Mouse (Mus musculus): ENCODE results near the gene Rin3. TPM values are rescaled to one million over a fixed set of nuclear protein-coding genes. Genes with fewer than 3 reads are reported as not detected.

Rin3 gene
- total and polyA plus RNA-seq, 3 experiments, result 17.5 to 38.9 TPM; not detected in 1

- Histone ChIP-seq H3K9ac (ENCODE audit: control insufficient read depth, low read depth, low read length, poor library complexity, severe bottlenecking) (no peak overlapping the region), H3K27me3 (ENCODE audit: control insufficient read depth in 1 of 2, insufficient read depth in 2 of 2, low read length in 2 of 2) (no peaks in the 10 kb centered on the region), H3K4me1 (ENCODE audit: control insufficient read depth in 1 of 2, insufficient read depth in 2 of 2, low read length in 2 of 2) (no peaks in the 10 kb centered on the region; a peak in 1 of 4 replicates), H3K79me2 (ENCODE audit: control insufficient read depth, insufficient read depth, low read length, poor library complexity) (no peaks in the 10 kb centered on the region), H3K36me3 (ENCODE audit: control insufficient read depth in 1 of 2, insufficient read depth in 2 of 2, low read length in 2 of 2) (no peaks in the 10 kb centered on the region), H3K9me3 (replicated peaks; ENCODE audit: insufficient read depth, low read length) (no peaks in the 10 kb centered on the region), H3K4me3 (ENCODE audit: control insufficient read depth in 1 of 2, insufficient read depth in 1 of 2, low read depth in 2 of 2, low read length in 2 of 2) (no peak overlapping the region), H3K27ac (ENCODE audit: control insufficient read depth, low read depth, low read length) (no peak overlapping the region)
- no peak for DNase-seq (ENCODE audit: low read depth, low spot score)
- TF ChIP-seq NELFE (IDR thresholded peaks at IDR 0.05; ENCODE audit: low read depth, low read length) (no peak), TBP (IDR thresholded peaks at IDR 0.05; ENCODE audit: low read depth, low read length) (no peak), ZNF384 (IDR thresholded peaks at IDR 0.05; ENCODE audit: low read depth, low read length) (no peak), SMC3 (IDR thresholded peaks at IDR 0.05; ENCODE audit: low read depth, low read length) (no peak), TCF12 (IDR thresholded peaks at IDR 0.05; ENCODE audit: low read depth, low read length) (no peak), MYB (IDR thresholded peaks at IDR 0.05; ENCODE audit: low read depth, low read length) (no peak), GABPA (IDR thresholded peaks at IDR 0.05; ENCODE audit: low read depth, low read length) (no peak), ZMIZ1 (IDR thresholded peaks at IDR 0.05; ENCODE audit: low read depth, low read length) (no peak), ZC3H11A (IDR thresholded peaks at IDR 0.05; ENCODE audit: low read depth, low read length) (no peak), CHD1 (IDR thresholded peaks at IDR 0.05; ENCODE audit: low read depth, low read length) (no peak), POLR2AphosphoS5 (IDR thresholded peaks at IDR 0.05; ENCODE audit: borderline replicate concordance, low read depth, low read length) (no peak), MAZ (IDR thresholded peaks at IDR 0.05; ENCODE audit: low read depth, low read length) (no peak), ELF1 (IDR thresholded peaks at IDR 0.05; ENCODE audit: low read depth, low read length) (no peak), SIN3A (IDR thresholded peaks at IDR 0.05; ENCODE audit: low read length) (no peak), USF1 (IDR thresholded peaks at IDR 0.05; ENCODE audit: low read depth, low read length) (no peak), BHLHE40 (IDR thresholded peaks at IDR 0.05; ENCODE audit: borderline replicate concordance, low read depth, low read length) (no peak), CTCF (IDR thresholded peaks at IDR 0.05 in 2 of 3, conservative IDR thresholded peaks at IDR 0.05 in 1 of 3; ENCODE audit: control insufficient read depth in 1 of 3, insufficient read depth in 1 of 3, low read depth in 2 of 3, low read length in 3 of 3, poor library complexity in 1 of 3, severe bottlenecking in 1 of 3) (no peak), RCOR1 (IDR thresholded peaks at IDR 0.05; ENCODE audit: low read depth, low read length) (no peak), JUND (IDR thresholded peaks at IDR 0.05; ENCODE audit: low read depth, low read length) (no peak), USF2 (IDR thresholded peaks at IDR 0.05; ENCODE audit: borderline replicate concordance in 1 of 2, insufficient read depth in 1 of 2, low read depth in 1 of 2, low read length in 2 of 2) (no peak)
Observed at GRCm38 (mm10) chr12:102342147-102342546, 59.3 kb downstream of the Rin3 start.

DNA sequence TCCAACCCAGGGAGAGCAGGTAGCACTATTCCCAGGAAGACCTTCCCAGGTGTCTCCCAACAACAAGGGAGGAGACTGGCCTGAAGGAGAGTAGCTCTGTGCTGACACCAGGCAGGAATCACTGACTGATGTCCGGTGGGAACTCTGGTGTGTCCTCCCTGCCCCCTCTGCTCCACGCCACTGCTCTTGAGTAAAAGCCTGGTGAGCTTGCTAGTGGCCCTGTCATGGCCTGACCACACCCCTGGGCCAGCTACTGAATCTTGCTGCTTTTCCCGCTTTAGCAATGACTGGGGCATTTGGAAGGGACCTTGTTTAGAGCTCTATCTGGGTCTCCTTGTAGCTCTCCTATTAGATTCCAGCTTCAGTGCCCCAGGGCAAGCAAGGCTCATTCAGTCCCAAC is 59.8 kb downstream of the Rin3 start:
- Histone ChIP-seq H3K4me1 (ENCODE audit: control insufficient read depth in 1 of 2, insufficient read depth in 2 of 2, low read length in 2 of 2) (no peaks in the 10 kb centered on the region; a peak in 1 of 4 replicates), H3K79me2 (ENCODE audit: control insufficient read depth, insufficient read depth, low read length, poor library complexity) (no peaks in the 10 kb centered on the region), H3K4me3 (ENCODE audit: control insufficient read depth in 1 of 2, insufficient read depth in 1 of 2, low read depth in 2 of 2, low read length in 2 of 2) (no peak overlapping the region), H3K9me3 (replicated peaks; ENCODE audit: insufficient read depth, low read length) (no peaks in the 10 kb centered on the region), H3K36me3 (ENCODE audit: control insufficient read depth in 1 of 2, insufficient read depth in 2 of 2, low read length in 2 of 2) (no peaks in the 10 kb centered on the region), H3K27me3 (ENCODE audit: control insufficient read depth in 1 of 2, insufficient read depth in 2 of 2, low read length in 2 of 2) (no peaks in the 10 kb centered on the region), H3K9ac (ENCODE audit: control insufficient read depth, low read depth, low read length, poor library complexity, severe bottlenecking) (no peak overlapping the region), H3K27ac (ENCODE audit: control insufficient read depth, low read depth, low read length) (no peak overlapping the region)
- DNase-seq (ENCODE audit: low read depth, low spot score), result no peak
- no peak for TF ChIP-seq CHD2 (IDR thresholded peaks at IDR 0.05; ENCODE audit: low read length)

Measured in MEL (cell line).